Mouse (Mus musculus): ENCODE measurements around the gene Dnaja3. TPM values are rescaled to one million over a fixed set of nuclear protein-coding genes. Genes with fewer than 3 reads are reported as not detected.
"Not testable (repeated sequence)": the region's sequence is repeated elsewhere in the genome, so short reads cannot be mapped to it uniquely, and the experiment has no call there.

Gene Dnaja3
- polyA plus RNA-seq, 1 experiment from 2014 or later = 37.8 TPM

DNA sequence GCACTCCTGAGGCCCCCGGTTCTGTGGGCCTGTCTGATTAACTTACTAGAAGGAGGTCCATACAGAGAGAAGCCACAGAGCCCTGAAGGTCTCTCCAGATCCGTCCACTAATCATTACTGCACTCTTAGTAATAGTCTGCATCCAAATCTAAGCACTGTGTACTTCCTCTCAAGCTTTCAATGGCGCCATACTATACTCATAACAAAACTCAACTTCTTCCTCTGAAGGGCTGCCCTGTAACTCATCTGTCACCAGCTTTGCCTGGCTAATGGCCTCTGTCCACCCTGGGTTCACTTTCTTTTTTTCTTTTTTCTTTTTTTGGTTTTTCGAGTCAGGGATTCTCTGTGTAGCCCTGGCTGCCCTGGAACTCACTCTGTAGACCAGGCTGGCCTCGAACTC lies 38.3 kb downstream of the Dnaja3 start:
- no peak overlapping the region for H3K27ac ChIP-seq (ENCODE audit: low read length)
- no peaks in the 10 kb centered on the region for H3K36me3 ChIP-seq (ENCODE audit: insufficient read depth, low read length)
- WGBS = 70% methylated on average over 5 of the region's 5 CpGs
- no peaks in the 10 kb centered on the region for H3K9me3 ChIP-seq (ENCODE audit: low read length)
- H3K4me2 ChIP-seq (replicated peaks; ENCODE audit: low read depth, low read length) = no peak overlapping the region; the same call in 1 of the 2 replicates
- no peak overlapping the region for H3K9ac ChIP-seq (replicated peaks; ENCODE audit: low read depth)
- H3K4me3 ChIP-seq (ENCODE audit: low read depth, low read length) = no peak overlapping the region
- ATAC-seq = no peak
- no peak for DNase-seq (ENCODE audit: low spot score)
- 0 out of 2 replicates have a peak, but pooled peaks cover 6% of the 10 kb centered on the region for H3K4me1 ChIP-seq (ENCODE audit: insufficient read depth, low read depth, low read length)
- H3K27me3 ChIP-seq (replicated peaks; ENCODE audit: insufficient read depth, low read length) = no peaks in the 10 kb centered on the region
- TF ChIP-seq CTCF (IDR thresholded peaks at IDR 0.05) = no peak
- no peak for TF ChIP-seq EP300 (IDR thresholded peaks at IDR 0.05)

DNA sequence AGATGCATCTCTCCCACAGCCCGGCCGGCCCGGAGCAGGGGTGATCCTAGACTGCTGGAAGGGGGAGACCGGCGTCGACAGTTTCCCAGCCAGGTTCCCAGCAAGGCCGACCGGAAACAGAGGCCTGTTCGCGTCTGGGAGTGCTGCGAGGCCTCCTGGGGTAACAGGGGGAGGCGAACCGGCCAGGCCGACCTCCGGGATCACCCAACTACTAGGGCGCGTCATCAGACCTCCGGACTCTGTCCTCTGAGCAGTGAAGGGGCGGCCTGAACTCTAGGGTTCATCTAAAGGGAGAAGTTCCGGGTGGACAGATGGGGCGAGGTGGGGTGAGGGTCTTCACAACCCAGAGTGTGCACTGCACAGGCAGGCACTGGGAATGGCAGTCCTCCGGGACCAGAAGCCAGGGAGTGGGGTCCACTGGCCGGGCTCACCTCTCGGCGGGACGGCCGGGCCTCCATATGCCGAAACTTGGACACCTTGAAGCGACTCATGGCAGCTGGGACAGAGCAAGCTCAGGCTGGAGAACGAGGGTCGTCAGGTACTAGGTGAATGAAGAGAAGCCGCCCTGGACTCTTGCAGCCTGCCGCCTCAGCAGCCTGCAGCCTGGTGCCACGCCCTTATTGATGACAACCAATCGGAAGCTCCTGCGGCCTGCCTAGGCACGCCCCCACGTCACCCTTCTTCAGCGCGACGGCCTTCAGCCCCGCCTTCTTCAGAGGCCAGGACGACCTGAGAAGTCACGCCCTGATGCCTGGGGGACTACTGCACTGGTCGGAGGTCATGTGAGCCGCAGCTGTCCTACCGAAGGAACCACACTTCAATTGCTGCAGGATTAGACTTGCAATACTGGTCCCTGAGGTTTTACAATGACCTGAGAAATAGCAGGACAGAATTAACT lies 39.6 kb downstream of the Dnaja3 start, which contains the start of gene Coro7:
Gene Coro7 (minus strand): TSS at position 657 of the 898 bp plus-strand sequence.
- peak within 1 kb of the TSS; percentile 65 for H3K4me3 ChIP-seq (ENCODE audit: low read depth, low read length)
- peak within 1 kb of the TSS; percentile 51 for H3K9ac ChIP-seq (replicated peaks; ENCODE audit: low read depth)
- H3K9me3 ChIP-seq (ENCODE audit: low read length) = no peaks in the 10 kb centered on the region
- TF ChIP-seq EP300 (IDR thresholded peaks at IDR 0.05) (no peak), CTCF (IDR thresholded peaks at IDR 0.05) (no peak)
- DNase-seq (ENCODE audit: low spot score) = peak; percentile 98
- peak within 1 kb of the TSS; percentile 95 for H3K4me2 ChIP-seq (replicated peaks; ENCODE audit: low read depth, low read length)
- ATAC-seq = peak; percentile 92
- no peaks in the 10 kb centered on the region for H3K36me3 ChIP-seq (ENCODE audit: insufficient read depth, low read length)
- H3K4me1 ChIP-seq (ENCODE audit: insufficient read depth, low read depth, low read length) = peaks cover 7% of the 10 kb centered on the region; the same call in 1 of the 2 replicates
- H3K27ac ChIP-seq (ENCODE audit: low read length) = peak within 1 kb of the TSS; percentile 57
- H3K27me3 ChIP-seq (replicated peaks; ENCODE audit: insufficient read depth, low read length) = no peaks in the 10 kb centered on the region
- under 1% methylated on average over 47 of the region's 47 CpGs for WGBS

DNA sequence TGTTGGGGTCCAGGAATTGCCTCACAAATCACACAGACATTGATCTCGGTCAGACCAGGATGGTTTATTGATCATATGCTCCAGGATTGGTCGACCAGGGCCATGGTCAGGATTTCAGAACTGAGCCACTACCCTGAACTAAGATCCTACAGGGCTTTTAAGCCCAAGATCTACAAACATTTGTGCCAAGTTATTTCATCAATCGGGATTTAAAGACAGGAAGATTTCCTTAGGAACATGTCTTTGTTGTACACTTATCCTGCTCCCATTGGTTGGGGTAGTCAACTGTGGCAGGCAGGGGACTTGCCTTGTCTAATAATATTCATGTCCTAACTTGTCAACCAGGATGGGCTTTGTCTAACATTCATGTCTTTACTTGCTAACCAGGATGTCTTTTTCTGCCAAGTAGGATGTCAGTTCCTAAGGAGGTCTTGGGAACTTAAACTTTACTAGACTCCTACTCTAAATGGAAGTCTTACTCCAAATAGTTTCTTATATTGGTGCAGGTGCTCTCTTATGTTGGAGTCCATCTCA lies 41.2 kb downstream of the Dnaja3 start:
- not testable (repeated sequence) for H3K27ac ChIP-seq (ENCODE audit: low read length); H3K9ac ChIP-seq (replicated peaks; ENCODE audit: low read depth); H3K4me1 ChIP-seq (ENCODE audit: insufficient read depth, low read depth, low read length); H3K27me3 ChIP-seq (replicated peaks; ENCODE audit: insufficient read depth, low read length); ATAC-seq; DNase-seq (ENCODE audit: low spot score); H3K4me2 ChIP-seq (replicated peaks; ENCODE audit: low read depth, low read length); H3K4me3 ChIP-seq (ENCODE audit: low read depth, low read length); H3K36me3 ChIP-seq (ENCODE audit: insufficient read depth, low read length); H3K9me3 ChIP-seq (ENCODE audit: low read length)
- WGBS = 72% methylated on average over 3 of the region's 3 CpGs

DNA sequence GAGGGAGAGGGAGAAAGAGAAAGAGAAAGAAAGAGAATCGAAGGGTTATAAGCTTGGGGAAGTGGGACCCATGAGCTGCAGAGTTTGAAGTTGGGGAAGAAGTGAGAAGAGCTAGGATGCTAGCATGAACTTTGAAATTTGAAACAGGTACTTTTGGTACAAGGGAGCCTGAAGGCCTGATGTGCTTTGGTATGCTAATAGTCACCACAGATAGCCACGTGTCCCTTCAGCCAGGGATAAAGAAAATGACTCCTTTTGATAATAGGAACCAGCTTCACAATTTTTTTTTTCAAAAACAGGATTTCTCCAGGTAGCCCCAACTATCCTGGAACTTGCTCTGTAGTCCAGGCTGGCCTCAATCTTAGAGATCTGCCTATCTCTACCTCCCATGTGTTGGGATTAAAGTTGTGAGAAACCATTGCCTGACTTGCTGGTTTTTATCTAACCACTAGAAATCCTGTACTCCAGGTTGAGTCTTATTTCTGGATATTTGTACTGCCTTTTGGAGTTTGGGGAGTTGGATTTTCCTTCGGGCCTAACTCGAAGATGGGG lies 42.9 kb downstream of the Dnaja3 start:
- no peak for DNase-seq (ENCODE audit: low spot score)
- H3K36me3 ChIP-seq (ENCODE audit: insufficient read depth, low read length) = no peaks in the 10 kb centered on the region
- peaks cover 10% of the 10 kb centered on the region; the same call in 1 of the 2 replicates for H3K4me1 ChIP-seq (ENCODE audit: insufficient read depth, low read depth, low read length)
- no peak overlapping the region; the same call in 1 of the 2 replicates for H3K4me2 ChIP-seq (replicated peaks; ENCODE audit: low read depth, low read length)
- TF ChIP-seq CTCF (IDR thresholded peaks at IDR 0.05) (no peak), EP300 (IDR thresholded peaks at IDR 0.05) (no peak)
- ATAC-seq = no peak
- H3K27me3 ChIP-seq (replicated peaks; ENCODE audit: insufficient read depth, low read length) = no peaks in the 10 kb centered on the region
- H3K9me3 ChIP-seq (ENCODE audit: low read length) = no peaks in the 10 kb centered on the region
- H3K9ac ChIP-seq (replicated peaks; ENCODE audit: low read depth) = no peak overlapping the region
- no peak overlapping the region for H3K4me3 ChIP-seq (ENCODE audit: low read depth, low read length)
- 72% methylated on average over 4 of the region's 4 CpGs for WGBS
- H3K27ac ChIP-seq (ENCODE audit: low read length) = 0 out of 2 replicates have a peak overlapping the region, but pooled peaks have one; percentile 65

DNA sequence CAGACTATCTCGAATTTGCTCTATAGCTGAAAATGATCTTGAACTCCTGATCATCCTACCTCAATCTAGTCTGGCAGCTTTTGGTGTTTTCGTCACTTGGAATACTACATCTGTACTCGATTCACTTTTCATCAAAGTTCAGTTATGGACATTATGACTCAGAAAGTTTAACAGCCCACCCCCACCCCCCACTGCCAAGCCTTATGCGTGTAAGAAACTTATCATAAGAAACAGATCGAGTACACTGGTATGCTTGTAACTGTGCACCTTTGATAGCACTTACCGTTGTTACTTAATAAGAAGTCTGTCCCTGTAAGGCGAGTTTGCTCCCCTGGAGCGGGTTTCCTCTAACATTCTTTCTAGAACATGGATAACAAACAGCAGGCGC lies 43.4 kb downstream of the Dnaja3 start:
- Histone ChIP-seq H3K4me2 (replicated peaks; ENCODE audit: low read depth, low read length) (peak overlapping the region; percentile 85), H3K36me3 (ENCODE audit: insufficient read depth, low read length) (no peaks in the 10 kb centered on the region), H3K9me3 (ENCODE audit: low read length) (no peaks in the 10 kb centered on the region), H3K4me3 (ENCODE audit: low read depth, low read length) (peak overlapping the region; percentile 90), H3K9ac (replicated peaks; ENCODE audit: low read depth) (peak overlapping the region; percentile 1; the same call in 1 of the 2 replicates), H3K27me3 (replicated peaks; ENCODE audit: insufficient read depth, low read length) (no peaks in the 10 kb centered on the region), H3K27ac (ENCODE audit: low read length) (peak overlapping the region; percentile 65), H3K4me1 (ENCODE audit: insufficient read depth, low read depth, low read length) (peaks cover 10% of the 10 kb centered on the region; the same call in 1 of the 2 replicates)
- ATAC-seq (no peak), DNase-seq (ENCODE audit: low spot score) (no peak)
- no peak for TF ChIP-seq EP300 (IDR thresholded peaks at IDR 0.05)
- TF ChIP-seq CTCF (IDR thresholded peaks at IDR 0.05) = no peak
- WGBS = 23% methylated on average over 9 of the region's 9 CpGs
